Mouse (Mus musculus): ENCODE measurements at regions not wholly inside any gene's neighbourhood (a gene's known extent, or its start where the extent isn't known, plus 50 kb on each side); places are given as distances from the start of the nearest gene placed in this dataset.

DNA sequence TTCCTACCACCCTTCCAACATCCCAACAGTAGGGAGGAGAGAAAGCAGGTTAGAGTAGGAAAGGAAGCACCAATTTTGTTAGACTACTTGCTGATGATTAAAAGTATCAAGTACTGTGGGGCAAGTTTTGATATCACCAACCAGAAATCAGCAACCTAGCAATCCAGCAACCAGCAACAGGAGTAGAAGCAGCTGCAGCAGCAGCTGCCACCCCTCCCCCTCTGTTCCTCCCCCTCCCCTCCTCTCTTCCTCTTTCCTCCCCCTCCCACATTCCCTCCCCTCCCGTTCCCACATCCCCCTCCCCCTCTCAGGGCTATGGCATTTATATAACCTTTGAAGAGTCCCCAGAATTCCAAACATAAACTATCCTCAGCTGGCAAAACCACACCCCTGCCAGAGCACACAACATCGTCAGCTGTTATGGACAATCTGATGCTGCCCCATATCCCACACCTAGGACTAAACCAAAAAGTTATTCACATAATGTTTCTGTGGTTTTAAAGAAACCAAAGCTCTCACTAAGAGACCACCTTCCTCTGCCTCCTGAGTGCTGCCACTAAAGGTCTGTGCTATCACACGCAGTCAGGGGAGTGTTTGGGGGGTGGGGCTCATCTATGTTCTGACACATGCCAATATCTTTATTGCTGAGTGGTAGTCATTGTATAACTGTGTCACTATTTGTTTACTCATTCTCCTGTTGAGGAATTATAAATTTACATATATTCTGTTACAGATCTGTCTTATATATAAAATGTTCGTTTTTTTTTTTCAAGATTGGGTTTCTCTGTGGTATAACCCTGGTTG lies 158.9 kb upstream of the Bcor start:
- in situ Hi-C loops (cut with MboI; ENCODE audit: low sequenced_read_pairs in 2 of 2, unreplicated experiment in 2 of 2) = no loop called here
- DNase-seq (ENCODE audit: low read depth, low spot score) = no peak
- Histone ChIP-seq H3K9me3 (ENCODE audit: control insufficient read depth, insufficient read depth, low read depth, low read length) (no peaks in the 10 kb centered on the region), H3K27ac (ENCODE audit: insufficient read depth, low read depth, low read length, poor library complexity, severe bottlenecking) (no peak overlapping the region), H3K4me3 (ENCODE audit: insufficient read depth in 1 of 2, low read depth in 1 of 2, low read length in 2 of 2, poor library complexity in 1 of 2, severe bottlenecking in 1 of 2) (no peak overlapping the region), H3K4me1 (ENCODE audit: control insufficient read depth in 2 of 2, insufficient read depth in 2 of 2, low read length in 2 of 2, poor library complexity in 1 of 2) (no peaks in the 10 kb centered on the region), H3K9ac (ENCODE audit: insufficient read depth, low read depth, low read length, poor library complexity, severe bottlenecking) (no peak overlapping the region), H3K36me3 (ENCODE audit: control insufficient read depth, insufficient read depth, low read length, poor library complexity, severe bottlenecking) (no peaks in the 10 kb centered on the region)
- no peak for TF ChIP-seq HCFC1 (IDR thresholded peaks at IDR 0.05; ENCODE audit: borderline replicate concordance, insufficient read depth, low read length)
- TF ChIP-seq ZNF384 (IDR thresholded peaks at IDR 0.05; ENCODE audit: low read depth, low read length) = no peak
- TF ChIP-seq MAFK (IDR thresholded peaks at IDR 0.05; ENCODE audit: insufficient read depth, low read depth, low read length) = no peak
- TF ChIP-seq ZC3H11A (IDR thresholded peaks at IDR 0.05; ENCODE audit: borderline replicate concordance, low read depth, low read length) = no peak
- no peak for TF ChIP-seq CHD2 (IDR thresholded peaks at IDR 0.05; ENCODE audit: low read depth, low read length)

DNA sequence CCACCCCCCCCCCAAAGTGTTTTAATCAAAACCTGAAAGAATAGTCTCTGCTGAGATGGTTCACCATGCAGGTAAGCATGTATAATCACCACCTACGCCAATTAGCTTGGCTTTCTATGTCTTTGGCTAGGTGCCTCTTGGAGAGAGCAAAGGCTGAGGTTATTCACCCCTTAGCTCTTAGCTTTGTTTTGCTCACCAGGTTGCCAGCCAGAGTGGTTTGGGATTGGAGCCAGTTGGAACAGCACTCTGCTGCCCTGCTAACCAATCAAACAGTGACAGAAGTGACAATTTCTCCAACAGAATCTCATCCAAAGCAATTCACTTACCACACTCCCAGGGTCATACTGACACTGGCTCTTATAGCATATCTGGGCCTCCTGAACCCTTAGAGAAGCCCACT lies 162.3 kb upstream of the Bcor start:
- H3K4me3 ChIP-seq (ENCODE audit: insufficient read depth in 1 of 2, low read depth in 1 of 2, low read length in 2 of 2, poor library complexity in 1 of 2, severe bottlenecking in 1 of 2) = no peak overlapping the region
- TF ChIP-seq ZNF384 (IDR thresholded peaks at IDR 0.05; ENCODE audit: low read depth, low read length) = no peak
- TF ChIP-seq HCFC1 (IDR thresholded peaks at IDR 0.05; ENCODE audit: borderline replicate concordance, insufficient read depth, low read length) = no peak
- no peak for TF ChIP-seq CHD2 (IDR thresholded peaks at IDR 0.05; ENCODE audit: low read depth, low read length)
- no peak for TF ChIP-seq MAFK (IDR thresholded peaks at IDR 0.05; ENCODE audit: insufficient read depth, low read depth, low read length)
- no peak for TF ChIP-seq ZC3H11A (IDR thresholded peaks at IDR 0.05; ENCODE audit: borderline replicate concordance, low read depth, low read length)

GRCm38 (mm10) chrX:12323268-12323667 lies 163.1 kb upstream of the Bcor start:
- no peak overlapping the region for H3K27ac ChIP-seq (ENCODE audit: insufficient read depth, low read depth, low read length, poor library complexity, severe bottlenecking)
- no peaks in the 10 kb centered on the region for H3K9me3 ChIP-seq (ENCODE audit: control insufficient read depth, insufficient read depth, low read depth, low read length)
- no peak for DNase-seq (ENCODE audit: low read depth, low spot score)
- H3K4me3 ChIP-seq (ENCODE audit: insufficient read depth in 1 of 2, low read depth in 1 of 2, low read length in 2 of 2, poor library complexity in 1 of 2, severe bottlenecking in 1 of 2) = no peak overlapping the region
- TF ChIP-seq ZC3H11A (IDR thresholded peaks at IDR 0.05; ENCODE audit: borderline replicate concordance, low read depth, low read length) = no peak
- TF ChIP-seq MAFK (IDR thresholded peaks at IDR 0.05; ENCODE audit: insufficient read depth, low read depth, low read length) = no peak
- no peak for TF ChIP-seq HCFC1 (IDR thresholded peaks at IDR 0.05; ENCODE audit: borderline replicate concordance, insufficient read depth, low read length)
- TF ChIP-seq CHD2 (IDR thresholded peaks at IDR 0.05; ENCODE audit: low read depth, low read length) = no peak
- no peak for TF ChIP-seq ZNF384 (IDR thresholded peaks at IDR 0.05; ENCODE audit: low read depth, low read length)
- no peaks in the 10 kb centered on the region for H3K4me1 ChIP-seq (ENCODE audit: control insufficient read depth in 2 of 2, insufficient read depth in 2 of 2, low read length in 2 of 2, poor library complexity in 1 of 2)
- in situ Hi-C loops (cut with MboI; ENCODE audit: low sequenced_read_pairs in 2 of 2, unreplicated experiment in 2 of 2) = no loop called here
- no peak overlapping the region for H3K9ac ChIP-seq (ENCODE audit: insufficient read depth, low read depth, low read length, poor library complexity, severe bottlenecking)
- H3K36me3 ChIP-seq (ENCODE audit: control insufficient read depth, insufficient read depth, low read length, poor library complexity, severe bottlenecking) = no peaks in the 10 kb centered on the region

More for the DNA sequence above, 162.3 kb upstream of the Bcor start:
- no peaks in the 10 kb centered on the region for H3K36me3 ChIP-seq (ENCODE audit: control insufficient read depth, insufficient read depth, low read length, poor library complexity, severe bottlenecking)
- no peak overlapping the region for H3K9ac ChIP-seq (ENCODE audit: insufficient read depth, low read depth, low read length, poor library complexity, severe bottlenecking)
- no peaks in the 10 kb centered on the region for H3K9me3 ChIP-seq (ENCODE audit: control insufficient read depth, insufficient read depth, low read depth, low read length)
- DNase-seq (ENCODE audit: low read depth, low spot score) = no peak
- in situ Hi-C loops (cut with MboI; ENCODE audit: low sequenced_read_pairs in 2 of 2, unreplicated experiment in 2 of 2) = no loop called here
- H3K4me1 ChIP-seq (ENCODE audit: control insufficient read depth in 2 of 2, insufficient read depth in 2 of 2, low read length in 2 of 2, poor library complexity in 1 of 2) = no peaks in the 10 kb centered on the region
- H3K27ac ChIP-seq (ENCODE audit: insufficient read depth, low read depth, low read length, poor library complexity, severe bottlenecking) = no peak overlapping the region

GRCm38 (mm10) chrX:12323812-12324211 lies 163.7 kb upstream of the Bcor start:
- in situ Hi-C loops (cut with MboI; ENCODE audit: low sequenced_read_pairs in 2 of 2, unreplicated experiment in 2 of 2) = no loop called here
- Histone ChIP-seq H3K4me3 (ENCODE audit: insufficient read depth in 1 of 2, low read depth in 1 of 2, low read length in 2 of 2, poor library complexity in 1 of 2, severe bottlenecking in 1 of 2) (no peak overlapping the region), H3K36me3 (ENCODE audit: control insufficient read depth, insufficient read depth, low read length, poor library complexity, severe bottlenecking) (no peaks in the 10 kb centered on the region), H3K9ac (ENCODE audit: insufficient read depth, low read depth, low read length, poor library complexity, severe bottlenecking) (no peak overlapping the region), H3K27ac (ENCODE audit: insufficient read depth, low read depth, low read length, poor library complexity, severe bottlenecking) (no peak overlapping the region), H3K4me1 (ENCODE audit: control insufficient read depth in 2 of 2, insufficient read depth in 2 of 2, low read length in 2 of 2, poor library complexity in 1 of 2) (no peaks in the 10 kb centered on the region), H3K9me3 (ENCODE audit: control insufficient read depth, insufficient read depth, low read depth, low read length) (no peaks in the 10 kb centered on the region)
- TF ChIP-seq CHD2 (IDR thresholded peaks at IDR 0.05; ENCODE audit: low read depth, low read length) (no peak), MAFK (IDR thresholded peaks at IDR 0.05; ENCODE audit: insufficient read depth, low read depth, low read length) (no peak), ZNF384 (IDR thresholded peaks at IDR 0.05; ENCODE audit: low read depth, low read length) (no peak), HCFC1 (IDR thresholded peaks at IDR 0.05; ENCODE audit: borderline replicate concordance, insufficient read depth, low read length) (no peak), ZC3H11A (IDR thresholded peaks at IDR 0.05; ENCODE audit: borderline replicate concordance, low read depth, low read length) (no peak)
- DNase-seq (ENCODE audit: low read depth, low spot score) = no peak

Measured in ES-E14 (cell line).